Mouse (Mus musculus) adrenal gland, postnatal 10 days (tissue): ENCODE data around the gene Isy1. TPM values are rescaled to one million over a fixed set of nuclear protein-coding genes. Genes with fewer than 3 reads are reported as not detected.

Experiments
- DNase-seq: peaks from one replicate; pipeline ENCODE4 v3.0.0; 2021; ENCODE audit warnings: mixed read lengths
- total RNA-seq, 2 experiments: library from RNA; stranded (reverse); gene quantifications; 2 replicates each; pipeline ENCODE4 v1.2.3; 2021

Isy1 gene
- total RNA-seq, 2 experiments from 2014 or later, result 32.3 to 34.9 TPM

- peak; percentile 77 for DNase-seq
These were observed 11.7 kb upstream of the Isy1 start for GRCm38 (mm10) chr6:87850155-87850899.

GRCm38 (mm10) chr6:87849780-87850154 lies 11.2 kb upstream of the Isy1 start:
- peak; percentile 23 for DNase-seq

GRCm38 (mm10) chr6:87846813-87847212 lies 8.2 kb upstream of the Isy1 start:
- DNase-seq, result peak; percentile 35

GRCm38 (mm10) chr6:87845031-87845695 lies 6.6 kb upstream of the Isy1 start:
- DNase-seq, result no peak

- no peak for DNase-seq
These were observed 3.7 kb upstream of the Isy1 start for GRCm38 (mm10) chr6:87842254-87842653.

GRCm38 (mm10) chr6:87841635-87842034 lies 3.0 kb upstream of the Isy1 start:
- DNase-seq, result no peak

- DNase-seq, result no peak
These were observed 1.3 kb upstream of the Isy1 start for GRCm38 (mm10) chr6:87839797-87840341.

- DNase-seq, result no peak
These were observed 2.9 kb downstream of the Isy1 start, which contains the start of gene Gm45140 for GRCm38 (mm10) chr6:87835695-87836094. TSS of gene Gm45140 (minus strand) at chr6:87835795.

- DNase-seq, result no peak
These were observed 18.2 kb downstream of the Isy1 start for GRCm38 (mm10) chr6:87820366-87820765.

- DNase-seq, result no peak
These were observed 24.1 kb downstream of the Isy1 start for GRCm38 (mm10) chr6:87814486-87814885.

GRCm38 (mm10) chr6:87812656-87813055 lies 25.9 kb downstream of the Isy1 start:
- no peak for DNase-seq

GRCm38 (mm10) chr6:87811675-87812338 lies 26.8 kb downstream of the Isy1 start, which contains the start of gene Rab43:
TSS of gene Rab43 (minus strand) at chr6:87812164.
- DNase-seq, result peak; percentile 97

GRCm38 (mm10) chr6:87810713-87811669 lies 27.6 kb downstream of the Isy1 start:
- DNase-seq, result peak; percentile 76

GRCm38 (mm10) chr6:87810311-87810710 lies 28.3 kb downstream of the Isy1 start:
- no peak for DNase-seq

- peak; percentile 18 for DNase-seq
These were observed 28.9 kb downstream of the Isy1 start for GRCm38 (mm10) chr6:87809651-87810161.

GRCm38 (mm10) chr6:87809144-87809543 lies 29.5 kb downstream of the Isy1 start:
- DNase-seq, result no peak

- DNase-seq, result no peak
These were observed 30.1 kb downstream of the Isy1 start for GRCm38 (mm10) chr6:87808521-87808920.

- no peak for DNase-seq
These were observed 30.7 kb downstream of the Isy1 start for GRCm38 (mm10) chr6:87807735-87808440.

- DNase-seq, result peak; percentile 28
These were observed 31.7 kb downstream of the Isy1 start for GRCm38 (mm10) chr6:87806857-87807256.

GRCm38 (mm10) chr6:87806028-87806427 lies 32.6 kb downstream of the Isy1 start:
- no peak for DNase-seq

GRCm38 (mm10) chr6:87805448-87805847 lies 33.1 kb downstream of the Isy1 start:
- no peak for DNase-seq
